Mouse (Mus musculus) myocyte (in vitro differentiated cells): ENCODE results near the gene Aaed1. TPM values are rescaled to one million over a fixed set of nuclear protein-coding genes. Genes with fewer than 3 reads are reported as not detected.

Source experiments
- H3K27me3 ChIP-seq: one replicate; pipeline ENCODE4 v1.6.1; 2011; ENCODE audit not compliant: control insufficient read depth, insufficient read depth, insufficient read length
- H3K36me3 ChIP-seq: one replicate; pipeline ENCODE4 v1.6.1; 2011; ENCODE audit not compliant: control insufficient read depth, insufficient read depth
- H3K4me2 ChIP-seq: one replicate; pipeline ENCODE4 v1.6.1; 2011; ENCODE audit warnings: low read depth, control low read depth
- H3K4me3 ChIP-seq: one replicate; pipeline ENCODE4 v1.5.1; 2011; ENCODE audit warnings: mild to moderate bottlenecking, control low read depth, moderate library complexity
- H3K79me2 ChIP-seq: one replicate; pipeline ENCODE4 v1.6.1; 2011; ENCODE audit not compliant: control insufficient read depth, insufficient read depth
- H3ac ChIP-seq: one replicate; pipeline ENCODE4 v1.6.1; 2011; ENCODE audit not compliant: control insufficient read depth, insufficient read length
- CEBPB ChIP-seq: IDR thresholded peaks from 2 replicates; pipeline ENCODE4 v1.6.1; 2011; ENCODE audit warnings: mild to moderate bottlenecking, moderate library complexity; ENCODE audit not compliant: poor library complexity, insufficient read depth, severe bottlenecking
- E2F4 ChIP-seq: IDR thresholded peaks from one replicate; pipeline ENCODE4 v1.6.1; 2011; ENCODE audit warnings: mild to moderate bottlenecking, control low read depth, moderate library complexity; ENCODE audit not compliant: insufficient read depth
- MAX ChIP-seq: IDR thresholded peaks from one replicate; pipeline ENCODE4 v1.6.1; 2011; ENCODE audit warnings: low read depth, mild to moderate bottlenecking, control low read depth
- MYOD1 ChIP-seq, 3 experiments: IDR thresholded peaks; one replicate each; pipeline ENCODE4 v1.6.1; 2011; ENCODE audit warnings: control low read depth in 2 of 3, low read depth in 2 of 3, mild to moderate bottlenecking in 2 of 3, moderate library complexity in 1 of 3; ENCODE audit not compliant: insufficient read length in 2 of 3, control insufficient read depth in 1 of 3
- MYOG ChIP-seq, 3 experiments: IDR thresholded peaks; one replicate each; pipeline ENCODE4 v1.6.1; 2011; ENCODE audit warnings: control low read depth in 2 of 3, low read depth in 2 of 3, mild to moderate bottlenecking in 2 of 3; ENCODE audit not compliant: insufficient read length in 2 of 3, control insufficient read depth in 1 of 3, insufficient read depth in 1 of 3
- POLR2A ChIP-seq: IDR thresholded peaks from one replicate; pipeline ENCODE4 v1.6.1; 2011; ENCODE audit warnings: low read depth, mild to moderate bottlenecking, control low read depth, moderate library complexity; ENCODE audit not compliant: insufficient read length
- POLR2AphosphoS2 ChIP-seq: IDR thresholded peaks from one replicate; pipeline ENCODE4 v1.6.1; 2011; ENCODE audit warnings: low read depth, control low read depth; ENCODE audit not compliant: insufficient read length
- REST ChIP-seq: IDR thresholded peaks from one replicate; pipeline ENCODE4 v1.6.1; 2011; ENCODE audit warnings: mild to moderate bottlenecking, control low read depth, moderate library complexity; ENCODE audit not compliant: insufficient read depth, insufficient read length
- SRF ChIP-seq: IDR thresholded peaks from one replicate; pipeline ENCODE4 v1.6.1; 2011; ENCODE audit warnings: low read depth; ENCODE audit not compliant: control insufficient read depth, insufficient read length
- TCF12 ChIP-seq: IDR thresholded peaks from one replicate; pipeline ENCODE4 v1.6.1; 2011; ENCODE audit warnings: mild to moderate bottlenecking, control low read depth; ENCODE audit not compliant: poor library complexity, insufficient read depth, severe bottlenecking
- TCF3 ChIP-seq: IDR thresholded peaks from one replicate; pipeline ENCODE4 v1.6.1; 2011; ENCODE audit warnings: low read depth, control low read depth; ENCODE audit not compliant: insufficient read length
- USF1 ChIP-seq: IDR thresholded peaks from one replicate; pipeline ENCODE4 v1.6.1; 2011; ENCODE audit warnings: low read depth, mild to moderate bottlenecking, control low read depth, moderate library complexity
- polyA plus RNA-seq: library from polyadenylated mRNA; unstranded; fragments of >200 nt; fragmentation: generic; extraction: Trizol; gene quantifications from one replicate; pipeline ENCODE4 v1.2.1, GENCODE M21; 2012; ENCODE audit warnings: missing spikeins

Aaed1 gene
- polyA plus RNA-seq, 1 experiment, result 12.1 TPM

DNA sequence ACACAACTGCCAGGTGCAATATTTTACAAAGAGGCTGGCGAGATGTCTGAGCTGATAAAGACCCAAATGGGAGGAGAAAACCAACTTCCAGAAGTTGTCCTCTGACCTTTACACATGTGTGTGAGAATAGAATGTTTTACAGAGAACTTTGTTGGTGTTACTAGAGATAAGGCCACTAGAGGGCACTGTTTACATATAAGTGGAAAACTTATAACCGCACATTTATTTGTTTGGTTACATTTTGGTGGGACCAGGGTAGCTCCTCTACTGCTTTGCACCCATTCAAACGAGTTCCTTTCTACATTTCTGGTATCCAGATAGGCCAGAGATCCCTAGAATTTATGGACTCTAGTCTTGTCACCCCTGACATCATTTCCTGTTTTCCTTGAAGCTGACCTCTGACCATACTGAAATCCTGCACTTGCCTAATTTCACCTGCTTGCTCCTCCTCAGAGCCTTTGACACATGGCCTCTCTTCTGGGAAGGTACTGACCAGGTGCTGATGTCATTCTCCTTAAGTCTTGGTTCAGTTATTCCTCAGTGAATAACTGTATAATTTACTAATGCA is 3.1 kb upstream of the Aaed1 start:
- H3K4me2 ChIP-seq, result no peak overlapping the region
- TF ChIP-seq POLR2AphosphoS2 (no peak), REST (no peak), TCF12 (no peak), MAX (no peak), MYOD1 (IDR thresholded peaks at IDR 0.05; ENCODE audit: control insufficient read depth in 1 of 3, insufficient read length in 2 of 3, low read depth in 2 of 3) (no peak), CEBPB (no peak), TCF3 (no peak), MYOG (IDR thresholded peaks at IDR 0.05; ENCODE audit: control insufficient read depth in 1 of 3, insufficient read depth in 1 of 3, insufficient read length in 2 of 3, low read depth in 2 of 3) (no peak), USF1 (no peak)

DNA sequence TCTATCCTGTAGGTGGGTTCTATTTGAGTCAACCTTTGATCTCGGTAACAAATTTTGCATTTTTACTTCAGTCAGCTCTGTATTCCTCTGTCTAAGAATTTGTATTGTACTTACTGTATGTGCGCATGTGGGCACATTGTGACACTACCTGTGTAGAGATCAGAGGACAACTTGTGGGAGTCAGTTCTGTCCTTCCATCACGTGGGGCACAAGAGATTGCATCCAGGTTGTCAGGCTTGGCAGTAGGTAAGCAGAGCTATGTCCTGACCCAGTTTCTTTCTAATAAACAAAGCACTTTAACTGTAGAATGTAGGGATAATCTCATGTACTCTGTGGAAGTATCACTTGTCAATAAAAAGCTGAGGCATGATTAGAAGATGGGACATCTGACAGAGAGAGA is 1.5 kb upstream of the Aaed1 start:
- no peaks in the 10 kb centered on the region for H3K36me3 ChIP-seq
- no peak overlapping the region for H3K4me3 ChIP-seq
- no peaks in the 10 kb centered on the region for H3K27me3 ChIP-seq
- peaks cover 9% of the 10 kb centered on the region for H3K79me2 ChIP-seq
- TF ChIP-seq CEBPB, result no peak
- TF ChIP-seq USF1, result no peak
- no peak for TF ChIP-seq SRF
- no peak for TF ChIP-seq POLR2A
- TF ChIP-seq REST, result no peak
- TF ChIP-seq MAX, result no peak
- TF ChIP-seq E2F4, result no peak
- TF ChIP-seq TCF12, result no peak
- no peak for TF ChIP-seq MYOD1 (IDR thresholded peaks at IDR 0.05; ENCODE audit: control insufficient read depth in 1 of 3, insufficient read length in 2 of 3, low read depth in 2 of 3)
- no peak for TF ChIP-seq POLR2AphosphoS2
- no peak for TF ChIP-seq MYOG (IDR thresholded peaks at IDR 0.05; ENCODE audit: control insufficient read depth in 1 of 3, insufficient read depth in 1 of 3, insufficient read length in 2 of 3, low read depth in 2 of 3)
- TF ChIP-seq TCF3, result no peak
- H3K4me2 ChIP-seq, result no peak overlapping the region
- no peak overlapping the region for H3ac ChIP-seq

More for the DNA sequence above, 3.1 kb upstream of the Aaed1 start:
- Histone ChIP-seq H3K79me2 (peaks cover 3% of the 10 kb centered on the region), H3K36me3 (no peaks in the 10 kb centered on the region), H3K4me3 (no peak overlapping the region), H3K27me3 (no peaks in the 10 kb centered on the region), H3ac (no peak overlapping the region)

DNA sequence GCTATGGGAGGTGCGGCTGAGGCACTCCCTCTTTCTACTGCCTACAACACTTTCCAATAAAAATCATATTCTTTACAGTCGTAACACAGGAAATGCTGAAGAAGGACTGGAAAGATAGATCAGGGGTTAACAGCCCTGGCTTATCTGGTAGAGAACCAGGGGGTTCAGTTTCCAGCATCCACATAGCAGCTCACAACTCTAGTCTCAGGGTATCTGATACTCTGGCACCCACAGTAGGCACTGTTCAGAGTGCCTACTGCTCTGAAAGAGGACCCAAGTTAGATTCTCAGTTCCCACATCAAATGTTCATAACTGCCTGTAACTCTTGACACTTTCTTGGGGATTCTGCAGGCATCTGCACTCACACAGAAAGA is 393 bp upstream of the Aaed1 start:
- TF ChIP-seq REST (no peak), POLR2A (no peak), USF1 (no peak), CEBPB (no peak), MAX (no peak), SRF (no peak), TCF12 (no peak), TCF3 (no peak), MYOD1 (IDR thresholded peaks at IDR 0.05; ENCODE audit: control insufficient read depth in 1 of 3, insufficient read length in 2 of 3, low read depth in 2 of 3) (no peak), E2F4 (no peak), POLR2AphosphoS2 (no peak), MYOG (IDR thresholded peaks at IDR 0.05; ENCODE audit: control insufficient read depth in 1 of 3, insufficient read depth in 1 of 3, insufficient read length in 2 of 3, low read depth in 2 of 3) (no peak)
- Histone ChIP-seq H3K4me2 (peak overlapping the region; percentile 78), H3K4me3 (peak overlapping the region; percentile 71), H3K36me3 (no peaks in the 10 kb centered on the region), H3ac (peak overlapping the region; percentile 65), H3K79me2 (peaks cover 9% of the 10 kb centered on the region), H3K27me3 (no peaks in the 10 kb centered on the region)

DNA sequence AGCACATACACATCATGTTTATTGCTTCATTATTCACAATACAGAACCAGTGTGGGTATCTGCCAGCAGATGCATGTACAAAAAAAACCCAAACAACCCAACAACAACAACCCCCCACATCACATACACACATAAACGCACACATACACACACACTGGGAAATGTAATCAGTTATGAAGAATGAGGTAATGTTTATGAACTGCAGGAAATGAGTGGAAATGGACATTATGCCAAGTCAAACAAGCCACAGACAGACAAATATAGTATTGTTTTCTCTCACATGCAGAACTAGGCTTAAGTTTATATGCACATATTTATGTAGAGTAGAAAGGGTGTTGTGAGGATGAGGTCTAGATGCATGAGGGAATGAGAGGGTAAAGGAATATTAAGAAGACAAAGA is 1.2 kb downstream of the Aaed1 start:
- Histone ChIP-seq H3K36me3 (no peaks in the 10 kb centered on the region), H3K4me3 (peak overlapping the region; percentile 71)
- no peak for TF ChIP-seq REST

DNA sequence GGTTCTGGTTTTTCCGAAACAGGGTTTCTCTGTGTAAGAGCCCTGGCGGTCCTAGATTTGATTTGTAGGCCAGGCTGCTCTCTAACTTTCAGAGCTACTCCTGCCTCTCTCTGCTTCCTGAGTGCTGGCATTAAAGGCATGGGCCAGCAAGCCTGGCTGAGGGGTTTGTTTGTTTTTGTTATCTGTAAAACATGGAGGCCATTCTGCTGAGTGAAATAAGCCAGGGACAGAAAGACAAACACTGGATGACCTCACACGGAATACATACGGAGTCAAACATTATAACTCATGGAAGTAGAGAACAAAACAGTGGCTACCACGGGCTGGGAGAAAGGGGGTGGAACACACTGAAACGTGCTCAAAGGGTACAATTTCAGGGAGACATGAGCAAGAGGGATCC is 1.9 kb downstream of the Aaed1 start:
- Histone ChIP-seq H3K27me3 (no peaks in the 10 kb centered on the region), H3K4me3 (peak overlapping the region; percentile 71), H3K36me3 (no peaks in the 10 kb centered on the region), H3K4me2 (peak overlapping the region; percentile 62), H3K79me2 (peaks cover 9% of the 10 kb centered on the region), H3ac (no peak overlapping the region)
- TF ChIP-seq TCF3, result no peak
- TF ChIP-seq MYOG (IDR thresholded peaks at IDR 0.05; ENCODE audit: control insufficient read depth in 1 of 3, insufficient read depth in 1 of 3, insufficient read length in 2 of 3, low read depth in 2 of 3), result no peak
- TF ChIP-seq POLR2AphosphoS2, result no peak
- no peak for TF ChIP-seq MAX
- TF ChIP-seq CEBPB, result no peak
- no peak for TF ChIP-seq POLR2A
- no peak for TF ChIP-seq MYOD1 (IDR thresholded peaks at IDR 0.05; ENCODE audit: control insufficient read depth in 1 of 3, insufficient read length in 2 of 3, low read depth in 2 of 3)

More for the DNA sequence above, 1.2 kb downstream of the Aaed1 start:
- Histone ChIP-seq H3K79me2 (peaks cover 9% of the 10 kb centered on the region), H3K27me3 (no peaks in the 10 kb centered on the region), H3K4me2 (peak overlapping the region; percentile 62), H3ac (no peak overlapping the region)
